Comparison of ENCODE assay signal across 24 mouse cellular contexts in the genomic region with DNA sequence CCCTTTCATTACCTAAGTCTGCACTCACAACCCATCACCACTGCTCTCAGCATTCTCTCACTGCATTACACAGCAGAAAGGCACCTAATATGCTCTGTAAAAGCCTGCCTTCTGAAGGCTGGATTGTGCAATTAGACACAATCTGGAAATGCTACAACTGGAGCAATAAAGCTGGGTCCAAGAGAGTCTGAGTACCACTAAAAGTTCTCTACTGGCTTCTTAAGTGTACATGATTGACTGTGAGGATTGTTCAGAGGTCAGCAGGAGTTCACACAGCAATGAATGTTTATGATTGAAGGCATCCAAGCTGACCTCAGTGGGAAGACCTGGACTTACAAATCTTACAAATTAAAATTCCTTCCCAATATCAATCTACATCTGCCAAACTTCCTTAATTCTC.
"Had no signal": no experiment of that assay in that cellular context is flagged by ENCODE, and none has a peak within 500 bp of the region (broad histone marks: within the 10 kb centered on the region; RNA-seq: fewer than 3 reads in every experiment).

No protein-coding gene starts in this region.

- H3K36me3 ChIP-seq: heart, embryonic 13.5 days; heart, embryonic 15.5 days; hindbrain, embryonic 13.5 days; hindbrain, embryonic 15.5 days; limb, embryonic 10.5 days; limb, embryonic 12.5 days; liver, embryonic 13.5 days had no signal

- H3K4me2 ChIP-seq: heart, embryonic 11.5 days; heart, embryonic 13.5 days; heart, embryonic 15.5 days; hindbrain, embryonic 13.5 days; hindbrain, embryonic 15.5 days; limb, embryonic 12.5 days; liver, embryonic 11.5 days; liver, embryonic 13.5 days had no signal

- DNase-seq: gastrocnemius, postnatal 14 days; gastrocnemius, postnatal 36 days; heart, adult 11 months; heart, adult 2 months; heart, postnatal 14 days; heart, postnatal 36 days; kidney, adult 18-20 months; kidney, adult 8-10 months; kidney, postnatal 10 days; kidney, postnatal 25 days; kidney, postnatal 4 days; liver; liver, embryonic 13.5 days had no signal

- H3K4me3 ChIP-seq: heart, adult 2 months; heart, embryonic 13.5 days; heart, embryonic 15.5 days; hindbrain, embryonic 13.5 days; hindbrain, embryonic 15.5 days; layer of hippocampus, adult 2 months; left cerebral cortex, adult 2 months; limb, embryonic 10.5 days; limb, embryonic 12.5 days; liver, embryonic 13.5 days had no signal

- H3K9me3 ChIP-seq: heart, embryonic 13.5 days; heart, embryonic 15.5 days; hindbrain, embryonic 13.5 days; hindbrain, embryonic 15.5 days; limb, embryonic 10.5 days; limb, embryonic 12.5 days; liver, embryonic 13.5 days had no signal

- H3K4me1 ChIP-seq: heart, embryonic 13.5 days; heart, embryonic 15.5 days; hindbrain, embryonic 13.5 days; hindbrain, embryonic 15.5 days; limb, embryonic 12.5 days; liver, embryonic 13.5 days had no signal

- H3K27ac ChIP-seq: heart, adult 2 months; heart, embryonic 13.5 days; heart, embryonic 15.5 days; hindbrain, embryonic 13.5 days; hindbrain, embryonic 15.5 days; hindbrain, postnatal 0 days; layer of hippocampus, adult 2 months; left cerebral cortex, adult 2 months; limb, embryonic 10.5 days; limb, embryonic 12.5 days; liver, embryonic 13.5 days had no signal

- H3K9ac ChIP-seq: heart, embryonic 13.5 days; heart, embryonic 15.5 days; hindbrain, embryonic 13.5 days; hindbrain, embryonic 15.5 days; limb, embryonic 12.5 days; liver, embryonic 13.5 days had no signal

- H3K27me3 ChIP-seq: heart, embryonic 13.5 days; heart, embryonic 15.5 days; hindbrain, embryonic 13.5 days; hindbrain, embryonic 15.5 days; liver, embryonic 13.5 days had no signal

- ATAC-seq: hindbrain, postnatal 0 days had no signal
